9 mouse cellular contexts compared by ENCODE assay signal in genomic region chr10:20486461-20487253, GRCm38 (mm10).
A peak's percentile ranks its signal among the peaks of the same experiment; 100 is the strongest.
DNase-seq lines count a peak whose midpoint lies in the region; ATAC-seq and TF ChIP-seq lines count a peak whose summit lies in the region.
"Had no signal": no experiment of that assay in that cellular context is flagged by ENCODE, and none has a peak within 500 bp of the region (broad histone marks: within the 10 kb centered on the region; RNA-seq: fewer than 3 reads in every experiment).

No protein-coding gene starts in this region.

- H3K27me3 ChIP-seq in spleen, adult 2 months (ENCODE audit: control insufficient read depth, insufficient read depth, low read length), result no peaks in the 10 kb centered on the region
- no peaks in the 10 kb centered on the region for H3K27me3 ChIP-seq in stomach, embryonic 14.5 days (ENCODE audit: control insufficient read depth, insufficient read depth, low read length)
- H3K27me3 ChIP-seq in midbrain, embryonic 13.5 days, result no peaks in the 10 kb centered on the region
- H3K27me3 ChIP-seq: Patski had no signal

- no peak for TF ChIP-seq POLR2A in spleen, adult 2 months (IDR thresholded peaks at IDR 0.05; ENCODE audit: low read depth, low read length)

- no peaks in the 10 kb centered on the region for H3K36me3 ChIP-seq in spleen, adult 2 months (ENCODE audit: control insufficient read depth, insufficient read depth, low read length)
- no peaks in the 10 kb centered on the region for H3K36me3 ChIP-seq in stomach, embryonic 14.5 days (ENCODE audit: control insufficient read depth, insufficient read depth, low read length)
- no peaks in the 10 kb centered on the region for H3K36me3 ChIP-seq in midbrain, embryonic 13.5 days

- H3K27ac ChIP-seq in spleen, adult 2 months (ENCODE audit: insufficient read depth, low read length), result peak overlapping the region; percentile 27; the same call in 1 of the 2 replicates
- H3K27ac ChIP-seq in stomach, embryonic 14.5 days (ENCODE audit: low read length), result peak overlapping the region; percentile 30; the same call in 1 of the 2 replicates
- H3K27ac ChIP-seq in midbrain, embryonic 13.5 days, result no peak overlapping the region

- no peak overlapping the region for H3K4me3 ChIP-seq in spleen, adult 2 months (ENCODE audit: extremely low read depth, insufficient read depth, insufficient read length)
- no peak overlapping the region for H3K4me3 ChIP-seq in stomach, embryonic 14.5 days (ENCODE audit: low read depth, low read length)
- H3K4me3 ChIP-seq in midbrain, embryonic 13.5 days (replicated peaks), result no peak overlapping the region

- 75% methylated on average over 19 of the region's 19 CpGs for WGBS in spleen, adult 2 months
- WGBS in stomach, embryonic 14.5 days, result 44% methylated on average over 19 of the region's 19 CpGs
- WGBS in midbrain, embryonic 13.5 days, result 86% methylated on average over 19 of the region's 19 CpGs

- no peak overlapping the region for H3K4me2 ChIP-seq in stomach, embryonic 14.5 days (replicated peaks; ENCODE audit: low read depth, low read length)
- no peak overlapping the region for H3K4me2 ChIP-seq in midbrain, embryonic 13.5 days (replicated peaks)

- no peaks in the 10 kb centered on the region for H3K4me1 ChIP-seq in spleen, adult 2 months (ENCODE audit: control insufficient read depth, insufficient read depth, insufficient read length)
- peaks cover 7% of the 10 kb centered on the region; the same call in 1 of the 2 replicates for H3K4me1 ChIP-seq in stomach, embryonic 14.5 days (ENCODE audit: control insufficient read depth, insufficient read depth, low read length)
- no peaks in the 10 kb centered on the region for H3K4me1 ChIP-seq in midbrain, embryonic 13.5 days (replicated peaks)

- H3K9ac ChIP-seq in stomach, embryonic 14.5 days (replicated peaks; ENCODE audit: low read depth, low read length), result no peak overlapping the region
- no peak overlapping the region for H3K9ac ChIP-seq in midbrain, embryonic 13.5 days (replicated peaks)

- no peak for TF ChIP-seq CTCF in spleen, adult 2 months (IDR thresholded peaks at IDR 0.05; ENCODE audit: extremely low read depth, insufficient read depth, insufficient read length, insufficient replicate concordance)

- peak; percentile 33; the same call in 1 of the 2 replicates for ATAC-seq in stomach, embryonic 14.5 days (ENCODE audit: insufficient number of reproducible peaks, insufficient read depth, low FRiP score, low read depth)
- ATAC-seq in midbrain, embryonic 13.5 days, result no peak
- ATAC-seq: Patski had no signal

- H3K9me3 ChIP-seq in stomach, embryonic 14.5 days (ENCODE audit: control insufficient read depth, low read depth, low read length), result no peaks in the 10 kb centered on the region
- H3K9me3 ChIP-seq in midbrain, embryonic 13.5 days, result no peaks in the 10 kb centered on the region

- DNase-seq in spleen, adult 2 months (ENCODE audit: low read depth in 1 of 2, low spot score in 2 of 2), result no peak
- DNase-seq in spleen, postnatal 4 days (ENCODE audit: low spot score in 2 of 2), result no peak
- peak; percentile 86 for DNase-seq in gastrocnemius, postnatal 25 days
- peak; percentile 86 for DNase-seq in kidney, adult 9 months
- no peak for DNase-seq in layer of hippocampus, adult 9-10 months (ENCODE audit: low spot score)
- DNase-seq in retina, embryonic 14.5 days (ENCODE audit: low spot score), result no peak

Comparison
In these comparisons a context has a peak if more than half of its experiments do, and no peak if none do; other contexts are left out.
1. DNase-seq: peak in gastrocnemius, postnatal 25 days (single experiment) and kidney, adult 9 months (single experiment); none in spleen, adult 2 months (0 of 2), spleen, postnatal 4 days (0 of 2), layer of hippocampus, adult 9-10 months (single experiment) and retina, embryonic 14.5 days (single experiment).